Mouse (Mus musculus): ENCODE results near the gene Svop. TPM values are rescaled to one million over a fixed set of nuclear protein-coding genes. Genes with fewer than 3 reads are reported as not detected.

The Svop gene
- polyA plus RNA-seq (2017; shearing (Covaris generic)) = not detected

GRCm38 (mm10) chr5:114091057-114091807 lies at the start of gene Svop:
Gene Svop, minus strand, starts transcription at chr5:114091570.

GRCm38 (mm10) chr5:114130211-114130605 lies 38.8 kb upstream of the Svop start, which contains the start of gene Ung:
Gene Ung, plus strand, starts transcription at chr5:114130386.

GRCm38 (mm10) chr5:114127374-114128349 lies 36.3 kb upstream of the Svop start, which contains the start of gene Alkbh2:
Gene Alkbh2, minus strand, starts transcription at chr5:114128218.

GRCm38 (mm10) chr5:114065161-114065560 lies 26.2 kb downstream of the Svop start, which contains the start of gene Usp30:
Gene Usp30, plus strand, starts transcription at chr5:114065461.

GRCm38 (mm10) chr5:114003542-114003941 lies 87.8 kb downstream of the Svop start, which contains the start of gene Dao:
Gene Dao, plus strand, starts transcription at chr5:114003703.

GRCm38 (mm10) chr5:113993487-113994465 lies 97.6 kb downstream of the Svop start, which contains the start of gene Ssh1:
Gene Ssh1, minus strand, starts transcription at chr5:113993894.

Other genes with a start within 250 kb of the Svop start
- 101 TPM for gene Coro1c, start 182.8 kb downstream of the Svop start, polyA plus RNA-seq (2017; shearing (Covaris generic))
- gene Ssh1, start 97.7 kb downstream of the Svop start, polyA plus RNA-seq (2017; shearing (Covaris generic)) = 20.5 TPM
- gene Dao, start 87.9 kb downstream of the Svop start, polyA plus RNA-seq (2017; shearing (Covaris generic)) = not detected
- gene Usp30, start 26.1 kb downstream of the Svop start, polyA plus RNA-seq (2017; shearing (Covaris generic)) = 8.1 TPM
- gene Alkbh2, start 36.6 kb upstream of the Svop start, polyA plus RNA-seq (2017; shearing (Covaris generic)) = 8.4 TPM
- gene Ung, start 38.8 kb upstream of the Svop start, polyA plus RNA-seq (2017; shearing (Covaris generic)) = 9.0 TPM
- 0.85 TPM for gene Acacb, start 55.0 kb upstream of the Svop start, polyA plus RNA-seq (2017; shearing (Covaris generic))
- not detected for gene Foxn4, start 182.2 kb upstream of the Svop start, polyA plus RNA-seq (2017; shearing (Covaris generic))
- gene Myo1h, start 197.6 kb upstream of the Svop start, polyA plus RNA-seq (2017; shearing (Covaris generic)) = 0.96 TPM